Mouse (Mus musculus): ENCODE measurements around the gene Rell1. TPM values are rescaled to one million over a fixed set of nuclear protein-coding genes. Genes with fewer than 3 reads are reported as not detected.
"Not testable (repeated sequence)": the region's sequence is repeated elsewhere in the genome, so short reads cannot be mapped to it uniquely, and the experiment has no call there.

Rell1 gene
- total RNA-seq, 2 experiments from 2014 or later = 12.1 to 12.8 TPM

DNA sequence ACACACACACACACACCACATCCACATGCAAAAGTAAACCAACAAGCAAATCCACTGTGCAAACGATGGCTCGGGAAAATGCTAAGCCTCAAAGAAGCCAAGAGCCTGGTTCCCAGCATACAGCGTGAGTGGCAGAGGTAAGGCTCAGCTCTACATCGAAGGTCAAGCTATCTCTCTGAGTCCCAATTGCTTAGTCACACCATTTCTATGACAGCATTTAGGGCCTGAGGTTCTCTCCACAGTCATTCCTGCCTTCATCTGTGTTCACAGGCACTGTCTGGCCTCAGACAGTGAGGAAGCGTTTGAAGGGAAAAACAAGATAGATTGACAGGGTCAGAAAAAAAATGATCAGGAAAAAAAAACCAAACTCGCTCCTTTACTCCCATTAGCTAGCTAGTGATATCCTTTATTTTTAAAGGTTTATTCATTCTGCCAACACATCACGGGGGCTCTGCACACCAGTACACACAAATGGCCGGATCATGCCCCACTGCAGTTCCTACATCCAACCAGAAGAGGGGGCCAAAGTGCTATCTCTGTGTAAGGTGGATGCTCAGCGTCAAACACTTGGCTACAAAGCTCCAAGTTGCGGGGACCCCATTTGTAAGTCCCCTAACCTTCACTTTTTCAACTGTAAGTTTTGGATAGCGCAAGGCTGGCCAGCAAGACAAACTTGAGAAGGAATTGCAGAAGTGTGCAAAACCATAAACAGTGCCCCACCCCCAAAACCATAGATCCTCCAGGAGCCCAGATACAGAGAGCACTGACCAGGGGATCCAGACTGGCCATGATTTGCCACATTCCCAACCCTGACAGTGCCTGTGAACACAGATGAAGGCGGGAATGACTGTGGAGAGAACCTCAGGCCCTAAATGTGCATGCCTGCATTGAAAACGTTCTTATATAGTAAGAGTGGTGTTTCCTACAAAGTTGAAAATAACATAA lies 62.3 kb downstream of the Rell1 start:
- peak; percentile 80 for DNase-seq
- intact Hi-C loops (cut with DNase I) = loop anchor here (5.0 to 10.0 kb wide), 2 partner anchors 168 to 366 kb away; no protein-coding TSS in a partner anchor

- no peak for DNase-seq
- intact Hi-C loops (cut with DNase I) = loop anchor here (10.0 kb wide), 1 partner anchor 171 kb away; no protein-coding TSS in a partner anchor
These were observed 65.4 kb downstream of the Rell1 start for GRCm38 (mm10) chr5:63903329-63903728.

GRCm38 (mm10) chr5:63897820-63898110 lies 70.9 kb downstream of the Rell1 start:
- intact Hi-C loops (cut with DNase I) = no loop called here
- no peak for DNase-seq

GRCm38 (mm10) chr5:63897001-63897819 lies 71.5 kb downstream of the Rell1 start:
- intact Hi-C loops (cut with DNase I); DNase-seq: not testable (repeated sequence)

GRCm38 (mm10) chr5:63891912-63892311 lies 76.8 kb downstream of the Rell1 start:
- no peak for DNase-seq
- intact Hi-C loops (cut with DNase I) = no loop called here

- intact Hi-C loops (cut with DNase I) = no loop called here
- DNase-seq = no peak
These were observed 77.5 kb downstream of the Rell1 start for GRCm38 (mm10) chr5:63891241-63891640.

GRCm38 (mm10) chr5:63887111-63887510 lies 81.6 kb downstream of the Rell1 start:
- DNase-seq = no peak
- intact Hi-C loops (cut with DNase I) = loop anchor here (5.0 kb wide), 2 partner anchors 75 to 980 kb away; partner anchors contain the start of gene 0610040J01Rik

- intact Hi-C loops (cut with DNase I) = loop anchor here (5.0 kb wide), 2 partner anchors 74 to 979 kb away; partner anchors contain the start of gene 0610040J01Rik
- DNase-seq = no peak
These were observed 82.0 kb downstream of the Rell1 start for GRCm38 (mm10) chr5:63886709-63887108.

DNA sequence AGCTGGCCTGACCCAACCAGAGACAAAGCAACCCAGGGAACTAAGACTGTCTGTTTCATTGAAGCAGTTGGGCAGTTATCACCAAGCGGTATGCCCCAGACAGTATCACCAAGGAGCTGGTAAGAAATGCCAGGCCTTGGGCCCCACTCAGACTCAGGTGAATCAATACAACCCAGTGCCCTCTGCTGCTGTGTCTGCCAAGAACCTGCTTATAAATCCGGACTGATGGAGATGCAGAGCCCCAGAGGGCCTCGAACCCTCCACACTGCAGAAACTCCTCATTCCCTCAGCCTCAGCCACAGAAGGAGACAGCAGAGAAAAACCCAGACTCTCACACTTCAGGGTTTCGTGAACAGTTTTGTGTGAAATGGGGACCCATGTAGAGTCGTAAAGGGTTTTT lies 82.4 kb downstream of the Rell1 start:
- intact Hi-C loops (cut with DNase I) = loop anchor here (5.0 kb wide), 2 partner anchors 74 to 979 kb away; partner anchors contain the start of gene 0610040J01Rik
- no peak for DNase-seq

DNA sequence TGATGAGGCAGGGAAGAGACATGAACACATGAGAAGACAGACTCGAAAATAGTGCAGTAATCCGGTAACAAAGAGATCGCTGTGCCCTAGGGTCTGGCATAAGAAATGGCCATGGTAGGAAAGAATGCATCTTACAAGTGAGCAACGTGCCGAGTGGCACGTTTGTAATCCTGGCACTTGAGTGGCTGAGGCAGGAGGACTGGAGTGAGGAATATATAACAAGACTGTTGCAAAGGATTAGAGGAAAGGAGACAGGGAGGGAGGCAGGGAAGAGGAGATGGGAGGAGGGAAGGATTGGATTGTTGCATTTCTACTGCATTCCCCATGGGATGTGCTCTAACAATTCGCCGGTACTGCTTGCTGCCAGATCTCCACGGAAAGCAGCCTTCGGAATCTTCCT lies 89.7 kb downstream of the Rell1 start:
- DNase-seq = no peak
- intact Hi-C loops (cut with DNase I) = no loop called here

- DNase-seq = no peak
- intact Hi-C loops (cut with DNase I) = no loop called here
These were observed 92.6 kb downstream of the Rell1 start for GRCm38 (mm10) chr5:63876081-63876480.

DNA sequence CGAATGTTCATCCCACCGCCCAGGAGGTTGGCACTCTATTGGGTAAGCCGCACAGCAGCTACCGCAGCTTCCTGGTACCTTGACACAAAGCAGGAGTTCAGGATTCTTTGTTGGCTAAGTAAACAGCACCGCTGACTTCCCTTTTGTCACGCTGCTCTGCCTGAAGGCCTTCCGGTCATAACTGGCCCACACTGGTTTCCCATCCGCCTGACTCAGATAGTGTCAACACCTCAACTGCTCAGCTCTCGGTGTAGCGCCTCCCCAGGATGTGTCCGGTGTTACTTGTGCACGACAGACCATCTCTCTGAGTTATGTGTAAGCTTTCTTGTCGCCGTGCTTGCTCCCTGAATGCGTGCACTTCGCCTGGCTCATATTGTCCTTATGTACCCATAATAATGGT lies 93.8 kb downstream of the Rell1 start:
- intact Hi-C loops (cut with DNase I) = no loop called here
- no peak for DNase-seq

- DNase-seq = peak; percentile 50
- intact Hi-C loops (cut with DNase I) = no loop called here
These were observed 96.3 kb downstream of the Rell1 start for GRCm38 (mm10) chr5:63872176-63872932.

- no peak for DNase-seq
- intact Hi-C loops (cut with DNase I) = no loop called here
These were observed 101.3 kb downstream of the Rell1 start for GRCm38 (mm10) chr5:63867421-63867820.

- no peak for DNase-seq
- intact Hi-C loops (cut with DNase I) = no loop called here
These were observed 109.8 kb downstream of the Rell1 start for GRCm38 (mm10) chr5:63858901-63859300.

Other genes with a start within 250 kb of the Rell1 start
- 1 to 10 TPM; 4.0 to 4.4 TPM for gene 0610040J01Rik, start 156.5 kb downstream of the Rell1 start, total RNA-seq (2021)
- gene Pgm2, start 124.1 kb upstream of the Rell1 start, total RNA-seq (2021) = 10 to 100 TPM; 14.5 to 16.4 TPM
- 10 to 100 TPM; 12.9 to 14.3 TPM for gene Tbc1d1, start 187.4 kb upstream of the Rell1 start, total RNA-seq (2021)

Measured in left cerebral cortex, postnatal 4 days (tissue).